Mouse (Mus musculus): ENCODE measurements at regions not wholly inside any gene's neighbourhood (a gene's known extent, or its start where the extent isn't known, plus 50 kb on each side); places are given as distances from the start of the nearest gene placed in this dataset.

GRCm38 (mm10) chr10:92625781-92626180 lies 96.4 kb downstream of the Nedd1 start:
- no peak for DNase-seq

- no peak for DNase-seq
Observed at GRCm38 (mm10) chr10:92615684-92616379, 106.4 kb downstream of the Nedd1 start.

- no peak for DNase-seq
Observed at GRCm38 (mm10) chr10:92614341-92614740, 107.9 kb downstream of the Nedd1 start.

GRCm38 (mm10) chr10:92611060-92611459 lies 111.2 kb downstream of the Nedd1 start:
- no peak for DNase-seq

GRCm38 (mm10) chr10:92606761-92607160 lies 115.5 kb downstream of the Nedd1 start:
- no peak for DNase-seq

GRCm38 (mm10) chr10:92605646-92606045 lies 116.6 kb downstream of the Nedd1 start:
- DNase-seq, result no peak

- no peak for DNase-seq
Observed at GRCm38 (mm10) chr10:92600116-92600515, 122.1 kb downstream of the Nedd1 start.

GRCm38 (mm10) chr10:92595496-92596355 lies 126.5 kb downstream of the Nedd1 start:
- no peak for DNase-seq

- DNase-seq, result no peak
Observed at GRCm38 (mm10) chr10:92593947-92594460, 128.2 kb downstream of the Nedd1 start.

- DNase-seq, result no peak
Observed at GRCm38 (mm10) chr10:92578872-92579271, 143.3 kb downstream of the Nedd1 start.

- DNase-seq, result no peak
Observed at GRCm38 (mm10) chr10:92570496-92570895, 151.7 kb downstream of the Nedd1 start.

- DNase-seq, result no peak
Observed at GRCm38 (mm10) chr10:92557463-92557862, 164.8 kb downstream of the Nedd1 start.

GRCm38 (mm10) chr10:92556526-92557422 lies 165.4 kb downstream of the Nedd1 start:
- no peak for DNase-seq

GRCm38 (mm10) chr10:92555727-92556525 lies 166.3 kb downstream of the Nedd1 start:
- no peak for DNase-seq

- no peak for DNase-seq
Observed at GRCm38 (mm10) chr10:92553966-92554365, 168.3 kb downstream of the Nedd1 start.

GRCm38 (mm10) chr10:92548875-92549586 lies 173.2 kb downstream of the Nedd1 start:
- DNase-seq, result no peak

- DNase-seq, result no peak
Observed at GRCm38 (mm10) chr10:92538433-92538832, 183.8 kb downstream of the Nedd1 start.

GRCm38 (mm10) chr10:92516886-92517285 lies 205.3 kb downstream of the Nedd1 start:
- DNase-seq, result no peak

- no peak for DNase-seq
Observed at GRCm38 (mm10) chr10:92511769-92512168, 210.5 kb downstream of the Nedd1 start.

GRCm38 (mm10) chr10:92510677-92511076 lies 211.5 kb downstream of the Nedd1 start:
- DNase-seq, result no peak

- no peak for DNase-seq
Observed at GRCm38 (mm10) chr10:92504271-92504670, 217.9 kb downstream of the Nedd1 start.

Data from right cerebral cortex, postnatal 4 days (tissue).